Mouse (Mus musculus) kidney, adult 2 months (tissue): ENCODE measurements around the gene Etnppl. TPM values are rescaled to one million over a fixed set of nuclear protein-coding genes. Genes with fewer than 3 reads are reported as not detected.

ENCODE experiments used
- DNase-seq: peaks from one replicate; pipeline ENCODE4 v3.0.0; 2021
- H3K27ac ChIP-seq: fragments of 200-500 bp; 2 replicates; pipeline ENCODE4 v1.5.1; 2012; ENCODE audit warnings: low read depth, low read length, control low read depth, inconsistent platforms; ENCODE audit not compliant: insufficient read depth
- H3K27me3 ChIP-seq: fragments of 200-500 bp; replicated peaks from 2 replicates; pipeline ENCODE4 v1.6.1; 2012; ENCODE audit warnings: mild to moderate bottlenecking, moderate library complexity, low read length, inconsistent platforms; ENCODE audit not compliant: control insufficient read depth, insufficient read depth
- H3K36me3 ChIP-seq: fragments of 200-500 bp; 2 replicates; pipeline ENCODE4 v1.6.1; 2012; ENCODE audit warnings: mild to moderate bottlenecking, moderate library complexity, low read length, inconsistent platforms; ENCODE audit not compliant: control insufficient read depth, insufficient read depth
- H3K4me1 ChIP-seq: fragments of 200-500 bp; 2 replicates; pipeline ENCODE4 v1.6.1; 2011; ENCODE audit warnings: low read length; ENCODE audit not compliant: control insufficient read depth, insufficient read depth
- H3K4me3 ChIP-seq: fragments of 200-500 bp; 2 replicates; pipeline ENCODE4 v1.5.1; 2011; ENCODE audit warnings: mild to moderate bottlenecking, low read depth, low read length, control low read depth; ENCODE audit not compliant: insufficient read depth
- CTCF ChIP-seq: fragments of 200-500 bp; conservative IDR thresholded peaks from 2 replicates; pipeline ENCODE4 v1.5.1; 2011; ENCODE audit warnings: low read depth, mild to moderate bottlenecking, control low read depth, low read length, moderate library complexity, mixed read lengths; ENCODE audit not compliant: insufficient read depth, insufficient read length
- POLR2A ChIP-seq: fragments of 200-500 bp; IDR thresholded peaks from one replicate; pipeline ENCODE4 v1.6.1; 2011; ENCODE audit warnings: low read depth, low read length, control low read depth
- WGBS: fragments of 180-500 bp; shearing (Covaris S2); methylation state at CpG from one replicate; pipeline ENCODE4 v1.1.7; 2018; 5-methylcytosine and 5-hydroxymethylcytosine counted together
- polyA plus RNA-seq: library from polyadenylated mRNA; depleted of rRNA; stranded (reverse); fragments of >200 nt; gene quantifications from 2 replicates; pipeline ENCODE4 v1.2.3, GENCODE M21; 2012

Gene Etnppl
- polyA plus RNA-seq, 1 experiment = 2.4 TPM

DNA sequence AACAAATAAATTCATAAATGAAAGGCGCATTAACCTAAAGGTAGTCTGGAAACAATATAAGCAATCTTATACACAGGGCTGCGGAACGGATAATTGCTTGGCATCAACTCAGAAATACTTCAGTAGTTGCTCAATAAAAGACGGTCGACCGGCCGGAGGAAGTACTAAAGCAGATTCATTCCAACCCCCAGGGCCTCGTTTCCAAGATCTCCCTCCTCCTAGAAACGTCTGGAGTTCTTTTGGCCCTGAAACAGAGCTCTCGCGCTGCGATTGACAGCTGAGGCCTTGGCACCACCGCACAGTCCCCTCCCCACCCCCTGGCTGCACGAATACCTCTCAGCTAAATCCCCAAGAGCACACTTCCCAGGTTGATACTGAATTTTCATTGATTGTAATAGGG, 54.0 kb downstream of the Etnppl start:
- TF ChIP-seq CTCF (no peak), POLR2A (no peak)
- Histone ChIP-seq H3K27ac (no peak overlapping the region), H3K36me3 (no peaks in the 10 kb centered on the region), H3K4me1 (no peaks in the 10 kb centered on the region), H3K27me3 (no peaks in the 10 kb centered on the region), H3K4me3 (no peak overlapping the region)
- no peak for DNase-seq
- WGBS = 64% methylated on average over 14 of the region's 14 CpGs

DNA sequence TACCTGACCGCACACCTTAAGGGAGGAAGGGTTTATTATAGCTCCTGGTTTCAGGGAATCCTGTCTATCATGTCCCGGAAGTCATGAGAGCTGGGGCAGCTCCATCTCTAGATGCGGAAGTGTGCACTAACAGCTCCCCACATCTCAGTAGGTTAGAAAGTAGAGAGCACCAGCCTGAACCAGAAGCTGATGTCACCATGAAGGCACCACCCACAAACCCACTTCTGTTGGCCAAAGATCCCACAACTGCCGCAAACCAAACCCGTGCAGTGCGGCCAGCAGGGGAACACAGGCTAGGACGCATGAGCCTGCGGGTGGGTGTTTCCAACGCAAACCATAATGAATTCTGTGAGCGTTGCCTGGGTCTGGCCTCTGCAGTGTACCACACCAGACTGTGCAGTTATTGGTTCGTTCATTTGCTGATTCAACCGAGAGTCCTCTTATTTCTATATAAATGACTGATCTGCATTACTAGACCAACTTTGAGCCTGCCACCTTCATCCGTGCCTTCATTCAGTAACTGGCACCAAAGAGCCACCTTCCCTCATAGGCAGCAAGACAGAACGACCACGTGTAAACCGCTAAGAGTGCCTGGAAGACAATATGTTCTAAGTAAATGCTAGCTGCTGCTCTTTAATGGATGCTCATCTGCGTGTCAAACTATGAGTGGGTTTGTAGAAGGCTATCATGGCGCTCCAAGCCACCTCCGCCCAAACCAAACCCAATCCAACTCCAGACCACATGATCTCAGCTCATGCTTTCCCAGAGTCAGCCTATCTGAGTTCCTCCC, 60.6 kb downstream of the Etnppl start:
- Histone ChIP-seq H3K27ac (no peak overlapping the region), H3K4me3 (no peak overlapping the region), H3K36me3 (no peaks in the 10 kb centered on the region), H3K4me1 (peaks cover 3% of the 10 kb centered on the region; the same call in 1 of the 2 replicates), H3K27me3 (no peaks in the 10 kb centered on the region)
- 96% methylated on average over 19 of the region's 19 CpGs for WGBS
- no peak for DNase-seq
- TF ChIP-seq CTCF (no peak), POLR2A (no peak)

DNA sequence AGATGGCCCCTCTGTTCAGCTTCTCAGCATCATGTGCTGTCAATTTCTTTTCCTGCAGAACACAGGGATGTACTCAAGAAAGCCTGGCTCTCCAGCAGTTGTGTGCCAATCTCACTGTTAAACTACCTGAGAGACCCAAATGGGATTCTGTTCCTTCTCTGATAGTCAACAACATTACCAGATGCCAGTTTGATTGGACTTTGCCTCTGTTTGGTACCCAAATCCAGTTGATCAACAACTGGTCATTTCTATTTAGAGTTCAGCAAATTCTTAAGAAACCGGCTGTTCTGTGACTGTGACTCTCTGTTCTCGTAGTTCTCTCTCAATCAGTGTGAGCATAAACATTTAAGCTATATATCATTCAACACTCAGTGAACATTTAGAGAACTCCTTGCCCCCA, 64.0 kb downstream of the Etnppl start:
- peaks cover 9% of the 10 kb centered on the region; the same call in 1 of the 2 replicates for H3K4me1 ChIP-seq
- WGBS = 65% methylated on average over 2 of the region's 2 CpGs
- no peak for TF ChIP-seq CTCF
- TF ChIP-seq POLR2A = no peak
- no peaks in the 10 kb centered on the region for H3K36me3 ChIP-seq
- DNase-seq = peak; percentile 51
- no peak overlapping the region for H3K4me3 ChIP-seq
- H3K27ac ChIP-seq = no peak overlapping the region
- H3K27me3 ChIP-seq = no peaks in the 10 kb centered on the region

DNA sequence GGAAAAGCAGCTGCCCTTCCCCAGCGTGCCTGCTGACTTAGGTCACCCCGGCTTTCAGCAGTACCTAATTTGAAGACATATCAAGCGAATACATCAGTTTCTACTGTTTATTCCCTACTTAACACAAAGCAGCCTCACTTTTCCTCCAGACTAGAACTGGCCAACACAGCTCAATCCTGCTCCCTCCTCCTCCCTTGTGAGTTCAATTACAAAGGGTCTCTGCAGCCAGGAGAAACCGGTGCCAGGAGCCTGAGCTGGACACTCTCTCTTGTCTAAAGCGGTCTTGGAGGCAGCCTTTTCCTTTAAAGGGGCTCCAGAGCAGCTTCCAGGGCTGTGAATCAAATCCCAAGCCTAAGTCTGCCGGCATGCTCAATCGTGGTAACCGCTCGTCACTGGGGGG, 64.9 kb downstream of the Etnppl start:
- no peak overlapping the region for H3K27ac ChIP-seq
- H3K4me3 ChIP-seq = no peak overlapping the region
- no peaks in the 10 kb centered on the region for H3K27me3 ChIP-seq
- DNase-seq = no peak
- TF ChIP-seq POLR2A = no peak
- TF ChIP-seq CTCF = no peak
- peaks cover 9% of the 10 kb centered on the region; the same call in 1 of the 2 replicates for H3K4me1 ChIP-seq
- no peaks in the 10 kb centered on the region for H3K36me3 ChIP-seq
- WGBS = 86% methylated on average over 9 of the region's 9 CpGs

DNA sequence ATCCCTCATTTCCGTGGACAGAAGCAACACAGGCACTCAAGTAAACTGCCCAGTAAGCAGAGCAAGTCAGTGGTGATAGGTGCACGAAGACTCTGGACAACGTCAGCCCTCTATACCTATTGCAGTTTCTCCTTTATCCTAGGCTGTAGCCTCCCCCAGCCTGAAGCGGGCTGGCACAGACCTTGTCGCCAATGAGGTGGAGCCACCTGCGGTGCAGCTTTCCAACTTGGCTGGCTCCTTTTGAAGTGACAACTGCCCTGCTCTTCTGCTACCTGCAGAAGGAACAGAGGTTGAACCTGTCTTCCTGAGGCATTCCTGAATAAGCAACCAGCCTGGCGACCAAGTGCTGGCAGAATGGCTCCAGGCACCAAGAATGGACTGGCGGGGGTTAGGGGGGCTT, 66.6 kb downstream of the Etnppl start:
- DNase-seq = peak; percentile 42
- Histone ChIP-seq H3K4me3 (no peak overlapping the region), H3K4me1 (peaks cover 9% of the 10 kb centered on the region; the same call in 1 of the 2 replicates), H3K27me3 (no peaks in the 10 kb centered on the region), H3K36me3 (no peaks in the 10 kb centered on the region), H3K27ac (0 out of 2 replicates have a peak overlapping the region, but pooled peaks have one; percentile 39)
- 80% methylated on average over 8 of the region's 8 CpGs for WGBS
- TF ChIP-seq POLR2A = no peak
- no peak for TF ChIP-seq CTCF

DNA sequence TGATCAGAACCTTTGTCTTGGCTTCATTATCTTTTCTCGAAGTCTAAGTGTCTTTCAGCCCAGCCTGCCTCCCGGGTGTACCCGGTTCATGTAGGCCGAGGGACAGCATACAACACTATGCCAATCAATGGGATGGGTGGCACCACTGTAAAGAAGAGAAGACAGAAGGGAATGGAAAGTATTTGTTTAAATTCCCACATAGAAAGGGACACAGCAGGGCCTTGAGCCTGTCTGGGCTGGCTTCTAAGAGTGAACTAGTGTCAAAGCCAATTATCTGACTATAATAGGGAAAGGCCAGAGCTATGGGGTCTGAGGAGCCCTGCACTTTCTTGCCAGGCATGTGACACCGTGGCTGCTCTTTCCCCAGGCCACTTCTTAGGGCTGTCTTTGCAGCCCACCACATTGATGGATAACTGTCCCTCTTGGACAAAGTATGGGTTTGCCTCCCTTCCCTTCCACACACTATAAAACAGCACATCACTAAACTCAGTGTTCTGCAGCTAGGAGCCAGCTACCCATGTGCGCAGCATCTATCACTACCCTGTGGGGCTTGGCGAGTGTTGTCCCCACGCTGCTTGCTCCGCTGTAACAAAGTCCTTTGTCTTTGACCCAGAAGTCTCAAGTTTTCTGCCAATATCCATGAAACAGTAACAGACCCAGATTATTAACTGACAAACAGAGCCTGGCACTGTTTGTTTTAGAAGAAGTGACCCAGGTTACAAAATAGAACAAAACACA, 67.2 kb downstream of the Etnppl start:
- H3K27me3 ChIP-seq = no peaks in the 10 kb centered on the region
- TF ChIP-seq POLR2A (no peak), CTCF (no peak)
- DNase-seq = peak; percentile 85
- peaks cover 9% of the 10 kb centered on the region; the same call in 1 of the 2 replicates for H3K4me1 ChIP-seq
- peak overlapping the region; percentile 39; the same call in 1 of the 2 replicates for H3K27ac ChIP-seq
- no peak overlapping the region for H3K4me3 ChIP-seq
- no peaks in the 10 kb centered on the region for H3K36me3 ChIP-seq
- WGBS = 67% methylated on average over 9 of the region's 9 CpGs

DNA sequence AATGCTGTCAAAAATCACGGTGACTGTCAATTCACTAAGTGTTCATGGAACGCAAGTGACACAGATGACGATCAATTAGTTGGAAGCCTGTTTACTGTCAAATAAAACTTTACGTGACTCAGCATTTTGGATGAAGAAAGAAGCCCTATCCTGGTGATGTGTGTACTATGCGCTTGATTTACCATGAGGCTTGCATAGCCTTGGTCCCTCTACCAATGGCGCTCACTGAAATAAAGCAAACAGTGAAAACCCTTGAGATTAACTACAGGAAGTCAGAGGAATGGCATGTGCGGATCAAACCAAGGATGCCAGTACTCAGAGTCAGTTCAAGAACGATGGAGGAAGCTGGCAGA, 67.7 kb downstream of the Etnppl start:
- no peaks in the 10 kb centered on the region for H3K36me3 ChIP-seq
- no peak for TF ChIP-seq CTCF
- TF ChIP-seq POLR2A = no peak
- DNase-seq = no peak
- H3K4me3 ChIP-seq = no peak overlapping the region
- WGBS = 65% methylated on average over 8 of the region's 8 CpGs
- no peaks in the 10 kb centered on the region for H3K27me3 ChIP-seq
- H3K4me1 ChIP-seq = peaks cover 9% of the 10 kb centered on the region; the same call in 1 of the 2 replicates
- H3K27ac ChIP-seq = peak overlapping the region; percentile 33
